Mouse (Mus musculus) myocyte (in vitro differentiated cells): ENCODE results near the gene Gtf3a. TPM values are rescaled to one million over a fixed set of nuclear protein-coding genes. Genes with fewer than 3 reads are reported as not detected.
"Not testable (repeated sequence)": the region's sequence is repeated elsewhere in the genome, so short reads cannot be mapped to it uniquely, and the experiment has no call there.

Source experiments
- H3K27me3 ChIP-seq: one replicate; pipeline ENCODE4 v1.6.1; 2011; ENCODE audit not compliant: control insufficient read depth, insufficient read depth, insufficient read length
- H3K36me3 ChIP-seq: one replicate; pipeline ENCODE4 v1.6.1; 2011; ENCODE audit not compliant: control insufficient read depth, insufficient read depth
- H3K4me2 ChIP-seq: one replicate; pipeline ENCODE4 v1.6.1; 2011; ENCODE audit warnings: low read depth, control low read depth
- H3K4me3 ChIP-seq: one replicate; pipeline ENCODE4 v1.5.1; 2011; ENCODE audit warnings: mild to moderate bottlenecking, control low read depth, moderate library complexity
- H3K79me2 ChIP-seq: one replicate; pipeline ENCODE4 v1.6.1; 2011; ENCODE audit not compliant: control insufficient read depth, insufficient read depth
- H3ac ChIP-seq: one replicate; pipeline ENCODE4 v1.6.1; 2011; ENCODE audit not compliant: control insufficient read depth, insufficient read length
- CEBPB ChIP-seq: IDR thresholded peaks from 2 replicates; pipeline ENCODE4 v1.6.1; 2011; ENCODE audit warnings: mild to moderate bottlenecking, moderate library complexity; ENCODE audit not compliant: poor library complexity, insufficient read depth, severe bottlenecking
- E2F4 ChIP-seq: IDR thresholded peaks from one replicate; pipeline ENCODE4 v1.6.1; 2011; ENCODE audit warnings: mild to moderate bottlenecking, control low read depth, moderate library complexity; ENCODE audit not compliant: insufficient read depth
- MAX ChIP-seq: IDR thresholded peaks from one replicate; pipeline ENCODE4 v1.6.1; 2011; ENCODE audit warnings: low read depth, mild to moderate bottlenecking, control low read depth
- MYOD1 ChIP-seq, 3 experiments: IDR thresholded peaks; one replicate each; pipeline ENCODE4 v1.6.1; 2011; ENCODE audit warnings: control low read depth in 2 of 3, low read depth in 2 of 3, mild to moderate bottlenecking in 2 of 3, moderate library complexity in 1 of 3; ENCODE audit not compliant: insufficient read length in 2 of 3, control insufficient read depth in 1 of 3
- MYOG ChIP-seq, 3 experiments: IDR thresholded peaks; one replicate each; pipeline ENCODE4 v1.6.1; 2011; ENCODE audit warnings: control low read depth in 2 of 3, low read depth in 2 of 3, mild to moderate bottlenecking in 2 of 3; ENCODE audit not compliant: insufficient read length in 2 of 3, control insufficient read depth in 1 of 3, insufficient read depth in 1 of 3
- POLR2A ChIP-seq: IDR thresholded peaks from one replicate; pipeline ENCODE4 v1.6.1; 2011; ENCODE audit warnings: low read depth, mild to moderate bottlenecking, control low read depth, moderate library complexity; ENCODE audit not compliant: insufficient read length
- POLR2AphosphoS2 ChIP-seq: IDR thresholded peaks from one replicate; pipeline ENCODE4 v1.6.1; 2011; ENCODE audit warnings: low read depth, control low read depth; ENCODE audit not compliant: insufficient read length
- REST ChIP-seq: IDR thresholded peaks from one replicate; pipeline ENCODE4 v1.6.1; 2011; ENCODE audit warnings: mild to moderate bottlenecking, control low read depth, moderate library complexity; ENCODE audit not compliant: insufficient read depth, insufficient read length
- SRF ChIP-seq: IDR thresholded peaks from one replicate; pipeline ENCODE4 v1.6.1; 2011; ENCODE audit warnings: low read depth; ENCODE audit not compliant: control insufficient read depth, insufficient read length
- TCF12 ChIP-seq: IDR thresholded peaks from one replicate; pipeline ENCODE4 v1.6.1; 2011; ENCODE audit warnings: mild to moderate bottlenecking, control low read depth; ENCODE audit not compliant: poor library complexity, insufficient read depth, severe bottlenecking
- TCF3 ChIP-seq: IDR thresholded peaks from one replicate; pipeline ENCODE4 v1.6.1; 2011; ENCODE audit warnings: low read depth, control low read depth; ENCODE audit not compliant: insufficient read length
- USF1 ChIP-seq: IDR thresholded peaks from one replicate; pipeline ENCODE4 v1.6.1; 2011; ENCODE audit warnings: low read depth, mild to moderate bottlenecking, control low read depth, moderate library complexity
- polyA plus RNA-seq: library from polyadenylated mRNA; unstranded; fragments of >200 nt; fragmentation: generic; extraction: Trizol; gene quantifications from one replicate; pipeline ENCODE4 v1.2.1, GENCODE M21; 2012; ENCODE audit warnings: missing spikeins

The Gtf3a gene
- polyA plus RNA-seq, 1 experiment = 49.9 TPM

GRCm38 (mm10) chr5:146916273-146916672, 32.2 kb upstream of the Gtf3a start:
- H3K4me2 ChIP-seq = no peak overlapping the region
- TF ChIP-seq TCF12 (no peak), TCF3 (no peak), MYOG (IDR thresholded peaks at IDR 0.05; ENCODE audit: control insufficient read depth in 1 of 3, insufficient read depth in 1 of 3, insufficient read length in 2 of 3, low read depth in 2 of 3) (no peak), REST (no peak), POLR2A (no peak), CEBPB (no peak), MYOD1 (IDR thresholded peaks at IDR 0.05; ENCODE audit: control insufficient read depth in 1 of 3, insufficient read length in 2 of 3, low read depth in 2 of 3) (no peak), POLR2AphosphoS2 (no peak), SRF (no peak), USF1 (no peak), E2F4 (no peak), MAX (no peak)
- no peaks in the 10 kb centered on the region for H3K27me3 ChIP-seq
- H3K79me2 ChIP-seq = no peaks in the 10 kb centered on the region
- no peaks in the 10 kb centered on the region for H3K36me3 ChIP-seq
- no peak overlapping the region for H3K4me3 ChIP-seq
- H3ac ChIP-seq = no peak overlapping the region

GRCm38 (mm10) chr5:146916806-146917205, 31.7 kb upstream of the Gtf3a start:
- Histone ChIP-seq H3K4me3 (no peak overlapping the region), H3ac (no peak overlapping the region), H3K27me3 (no peaks in the 10 kb centered on the region), H3K4me2 (no peak overlapping the region), H3K79me2 (no peaks in the 10 kb centered on the region), H3K36me3 (no peaks in the 10 kb centered on the region)
- TF ChIP-seq POLR2A (no peak), TCF12 (no peak), SRF (no peak), USF1 (no peak), TCF3 (no peak), POLR2AphosphoS2 (no peak), REST (no peak), MYOG (IDR thresholded peaks at IDR 0.05; ENCODE audit: control insufficient read depth in 1 of 3, insufficient read depth in 1 of 3, insufficient read length in 2 of 3, low read depth in 2 of 3) (no peak), MAX (no peak), E2F4 (no peak), MYOD1 (IDR thresholded peaks at IDR 0.05; ENCODE audit: control insufficient read depth in 1 of 3, insufficient read length in 2 of 3, low read depth in 2 of 3) (no peak), CEBPB (no peak)

- H3ac ChIP-seq, H3K27me3 ChIP-seq, H3K36me3 ChIP-seq, H3K4me2 ChIP-seq, H3K79me2 ChIP-seq, H3K4me3 ChIP-seq: not testable (repeated sequence)
These were observed 31.1 kb upstream of the Gtf3a start for GRCm38 (mm10) chr5:146917357-146917756.

GRCm38 (mm10) chr5:146919874-146920273, 28.6 kb upstream of the Gtf3a start:
- Histone ChIP-seq H3ac (no peak overlapping the region), H3K4me3 (no peak overlapping the region), H3K27me3 (no peaks in the 10 kb centered on the region), H3K79me2 (no peaks in the 10 kb centered on the region), H3K36me3 (no peaks in the 10 kb centered on the region), H3K4me2 (no peak overlapping the region)
- TF ChIP-seq REST (no peak), MYOD1 (IDR thresholded peaks at IDR 0.05; ENCODE audit: control insufficient read depth in 1 of 3, insufficient read length in 2 of 3, low read depth in 2 of 3) (no peak), CEBPB (no peak), USF1 (no peak), MAX (no peak), E2F4 (no peak), TCF12 (no peak), SRF (no peak), TCF3 (no peak), POLR2A (no peak), MYOG (IDR thresholded peaks at IDR 0.05; ENCODE audit: control insufficient read depth in 1 of 3, insufficient read depth in 1 of 3, insufficient read length in 2 of 3, low read depth in 2 of 3) (no peak), POLR2AphosphoS2 (no peak)

GRCm38 (mm10) chr5:146920314-146921161, 27.9 kb upstream of the Gtf3a start:
- Histone ChIP-seq H3K4me3 (no peak overlapping the region), H3K79me2 (no peaks in the 10 kb centered on the region)

More at GRCm38 (mm10) chr5:146920314-146921161, 27.9 kb upstream of the Gtf3a start:
- Histone ChIP-seq H3ac (no peak overlapping the region), H3K27me3 (no peaks in the 10 kb centered on the region), H3K4me2 (no peak overlapping the region), H3K36me3 (no peaks in the 10 kb centered on the region)
- no peak for TF ChIP-seq SRF
- no peak for TF ChIP-seq POLR2AphosphoS2
- no peak for TF ChIP-seq MAX
- TF ChIP-seq TCF12 = no peak
- no peak for TF ChIP-seq CEBPB
- no peak for TF ChIP-seq USF1
